Mouse (Mus musculus) monocyte, adult 2 months (primary cell): Measurements from ENCODE around the gene Dlg4.
A peak's percentile ranks its signal among the peaks of the same experiment; 100 is the strongest.

Source experiments
- DNase-seq, 2 experiments: peaks; one replicate each; pipeline ENCODE4 v3.0.0; 2022; ENCODE audit warnings: low spot score in 2 of 2, low read depth in 1 of 2

Dlg4 gene

GRCm38 (mm10) chr11:70091986-70092783 is 75.4 kb downstream of the Dlg4 start, which contains the start of gene Asgr2:
Gene Asgr2 (plus strand): TSS chr11:70092644.
- peak; percentile 49 to 50 for DNase-seq
